Mouse (Mus musculus) left cerebral cortex, postnatal 14 days (tissue): ENCODE data around the gene Foxp1. TPM values are rescaled to one million over a fixed set of nuclear protein-coding genes. Genes with fewer than 3 reads are reported as not detected.

Experiments
- DNase-seq, 2 experiments: peaks; one replicate each; pipeline ENCODE4 v3.0.0; 2021 to 2022; ENCODE audit warnings: low spot score in 2 of 2, mixed read lengths in 1 of 2
- intact Hi-C: fragments of 180-260 bp; cut with DNase I; formaldehyde crosslinking; loops from one replicate; pipeline ENCODE4 v1.15.1; 2025
- total RNA-seq, 2 experiments: library from RNA; stranded (reverse); gene quantifications; 2 replicates each; pipeline ENCODE4 v1.2.3; 2021

The Foxp1 gene
- total RNA-seq, 2 experiments from 2014 or later = 137 to 149 TPM

DNA sequence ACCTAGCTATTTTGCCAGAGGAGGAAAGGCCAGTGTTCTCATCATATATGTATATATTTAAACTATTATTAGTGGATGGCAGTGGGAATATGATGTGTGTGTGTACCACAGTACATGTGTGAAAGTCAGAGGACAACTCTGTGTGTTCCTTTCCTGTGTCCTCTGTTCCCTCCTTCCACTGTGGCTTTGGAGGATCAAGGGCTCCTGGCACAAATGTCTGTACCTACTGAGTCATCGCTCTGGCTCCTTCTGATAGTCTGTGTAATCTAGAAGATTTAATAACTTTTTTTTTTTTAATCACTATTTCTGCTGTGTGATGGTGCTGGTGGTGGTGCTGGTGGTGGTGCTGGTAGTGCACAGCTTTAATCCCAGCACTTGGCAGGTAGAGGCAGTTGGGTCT lies 452.8 kb downstream of the Foxp1 start:
- no peak for DNase-seq

DNA sequence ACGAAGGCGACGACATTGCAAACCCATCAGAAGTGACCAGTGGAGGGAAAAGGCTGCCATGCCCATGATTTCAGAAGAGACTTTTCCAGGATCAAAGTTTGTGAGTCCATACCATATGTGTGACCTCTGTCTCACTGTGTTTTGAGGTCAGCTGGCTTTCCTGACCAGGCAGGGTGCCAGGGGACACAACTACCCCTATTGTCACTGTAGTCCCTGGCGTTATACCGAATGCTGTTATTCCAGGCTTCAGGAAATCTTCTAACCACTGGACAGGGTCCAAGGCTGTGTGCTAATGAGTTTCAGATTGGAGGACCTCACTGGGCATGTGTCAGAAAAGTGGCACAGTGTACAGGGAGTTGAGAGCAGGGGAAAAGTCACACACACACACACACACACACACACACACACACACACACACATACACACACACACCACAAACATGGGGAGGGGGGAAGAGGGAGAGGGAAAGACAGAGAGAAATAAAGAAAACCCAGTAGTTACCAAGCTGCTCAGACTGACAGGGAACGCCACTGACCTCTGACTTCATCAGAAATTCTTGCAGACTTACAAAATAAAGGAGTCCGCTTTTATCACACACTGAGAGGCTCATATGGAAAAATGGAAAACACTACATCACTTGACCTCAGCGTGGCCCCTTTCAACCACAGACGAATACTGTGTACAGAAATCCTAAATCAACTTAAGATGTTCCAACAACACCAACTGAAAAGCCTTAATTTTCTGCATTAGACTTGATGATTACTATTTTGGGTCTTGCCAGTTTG lies 456.8 kb downstream of the Foxp1 start:
- DNase-seq = no peak
- intact Hi-C loops = no loop called here

More for the DNA sequence above, 452.8 kb downstream of the Foxp1 start:
- intact Hi-C loops = no loop called here

DNA sequence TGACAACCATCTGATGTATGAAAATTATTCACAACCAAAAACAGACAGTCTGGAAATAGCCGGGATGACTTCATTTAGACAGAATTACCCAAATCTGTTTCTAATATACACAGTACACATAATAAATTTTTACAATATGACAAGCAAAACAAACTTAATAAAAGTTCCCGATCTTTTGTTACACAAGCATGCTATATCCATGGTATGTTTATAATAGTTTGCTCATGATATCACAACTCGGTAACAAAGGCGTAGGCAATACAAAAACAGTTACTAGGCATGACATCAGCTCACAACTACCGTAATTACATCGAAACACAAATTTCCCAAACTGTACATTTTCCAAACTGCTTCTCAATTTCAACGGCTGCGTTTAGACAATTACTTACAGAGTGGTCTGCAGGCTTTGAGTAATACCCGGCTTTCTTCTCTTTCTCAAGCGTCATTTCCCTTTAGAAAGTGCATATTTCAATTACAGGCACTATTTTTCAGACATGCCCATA lies 458.5 kb downstream of the Foxp1 start:
- no peak for DNase-seq
- intact Hi-C loops = no loop called here

DNA sequence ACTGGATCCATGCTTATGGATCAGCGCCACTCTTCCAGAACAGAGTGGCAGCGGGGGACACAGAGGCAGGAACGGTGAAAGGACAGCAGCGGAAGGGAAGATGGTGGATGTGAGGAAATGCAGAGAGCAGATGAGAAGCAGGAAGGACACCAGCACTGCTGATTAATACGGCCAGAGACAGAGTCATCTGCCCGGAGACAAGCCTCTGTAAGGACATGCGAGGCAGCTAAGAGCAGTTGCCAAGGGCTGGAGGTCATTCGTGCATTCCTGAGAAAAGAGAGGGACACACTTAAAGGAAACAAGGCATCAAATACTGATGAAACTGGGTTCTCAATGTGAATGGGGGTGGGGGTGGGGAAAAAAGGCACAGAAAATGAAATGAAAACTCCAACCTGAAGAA lies 459.6 kb downstream of the Foxp1 start:
- DNase-seq = no peak
- intact Hi-C loops = no loop called here

DNA sequence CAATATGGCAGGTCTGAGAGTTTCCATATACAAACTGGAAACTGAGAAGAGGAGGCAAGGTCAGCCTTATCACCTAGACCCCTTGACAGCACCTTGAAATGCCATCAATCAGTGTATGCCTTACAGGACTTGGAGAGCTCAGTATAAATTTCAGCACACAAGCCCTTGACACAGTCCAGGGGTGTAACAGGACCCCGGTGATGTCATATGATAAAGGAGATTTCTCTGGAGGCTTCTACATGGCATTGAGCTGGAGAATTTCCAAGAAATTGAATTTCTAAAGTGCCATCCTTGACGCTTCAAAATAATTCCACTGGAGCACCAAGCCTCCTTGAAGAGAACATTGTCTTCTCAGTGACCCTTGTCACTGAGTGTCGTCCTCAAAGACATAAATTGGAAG lies 463.8 kb downstream of the Foxp1 start:
- intact Hi-C loops = no loop called here
- no peak for DNase-seq

DNA sequence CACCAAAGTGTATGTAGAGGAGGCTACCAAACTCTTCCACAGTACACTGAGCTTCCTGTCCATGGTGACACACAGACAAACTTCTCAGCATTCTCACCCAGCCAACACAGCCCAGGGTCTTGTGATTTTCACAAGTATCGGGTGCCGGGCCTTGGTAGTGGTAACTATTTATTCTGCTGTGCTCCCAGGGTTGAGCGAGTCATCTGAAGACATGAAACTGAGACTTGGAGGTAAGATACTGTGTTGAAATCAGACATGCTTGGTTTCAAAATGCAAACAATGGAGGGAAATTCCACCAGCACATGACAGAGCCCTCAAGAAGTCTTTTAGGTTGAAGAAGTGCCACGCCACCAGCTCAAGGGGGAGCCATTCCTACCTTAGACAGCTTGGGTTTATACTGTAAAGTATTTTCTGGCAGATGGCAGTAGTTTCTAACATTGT lies 465.4 kb downstream of the Foxp1 start:
- DNase-seq = no peak
- intact Hi-C loops = no loop called here

DNA sequence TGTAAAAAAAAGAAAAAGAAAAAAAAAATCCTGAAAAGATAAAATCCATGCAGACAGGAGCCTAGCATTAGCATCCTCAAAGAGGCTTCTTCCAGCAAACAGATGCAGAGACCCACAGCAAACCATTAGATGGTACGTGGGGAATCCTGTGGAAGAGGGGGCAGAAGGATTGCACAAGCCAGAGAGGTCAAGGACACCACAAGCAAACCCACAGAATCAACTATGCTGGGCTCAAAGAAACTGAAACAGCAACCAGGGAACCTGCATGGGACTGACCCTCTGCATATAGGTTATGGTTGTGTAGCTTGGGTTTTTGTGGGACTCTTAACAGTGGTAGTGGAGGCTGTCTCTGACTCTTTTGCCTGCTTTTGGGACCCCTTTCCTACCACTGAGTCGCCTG lies 466.1 kb downstream of the Foxp1 start:
- DNase-seq = no peak
- intact Hi-C loops = no loop called here

DNA sequence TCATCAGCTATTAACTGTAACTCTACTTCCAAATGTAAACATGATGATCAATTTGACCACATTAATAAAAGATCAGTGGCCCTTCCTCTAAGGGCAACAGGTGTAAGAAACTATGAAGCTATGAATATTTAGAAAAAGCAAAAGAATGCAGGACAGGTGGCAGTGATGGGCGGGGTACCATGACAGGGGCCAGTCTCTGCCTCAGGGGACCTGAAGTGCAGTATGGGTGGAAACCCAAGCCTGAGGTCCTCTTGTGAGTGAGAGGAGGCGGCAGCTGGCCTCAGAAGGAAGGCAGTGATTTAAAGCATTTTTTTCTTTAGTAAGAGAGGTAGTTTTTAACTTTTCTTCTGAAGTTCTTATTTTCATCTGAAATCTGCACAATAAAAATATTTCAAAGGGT lies 468.5 kb downstream of the Foxp1 start:
- no peak for DNase-seq

DNA sequence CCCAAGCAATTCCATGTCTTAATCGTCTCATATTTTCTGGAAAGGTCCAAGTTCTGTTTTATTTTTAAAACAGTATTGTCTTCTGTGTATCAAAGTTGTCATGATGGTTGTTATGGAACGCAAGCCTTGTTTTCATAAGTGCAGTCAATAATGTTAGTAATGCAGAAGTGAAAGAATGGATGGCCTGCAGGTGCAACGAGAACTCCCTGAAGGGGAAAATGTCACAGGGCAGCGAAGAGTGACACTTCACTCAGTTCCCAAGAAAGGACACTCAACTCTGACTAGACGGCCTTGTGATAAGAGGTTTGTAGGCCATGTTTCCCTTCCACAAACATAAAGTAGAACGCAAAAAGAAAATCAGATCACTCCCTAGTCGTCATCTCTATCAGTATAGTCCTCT lies 469.4 kb downstream of the Foxp1 start:
- intact Hi-C loops = no loop called here
- DNase-seq = no peak

More for the DNA sequence above, 468.5 kb downstream of the Foxp1 start:
- intact Hi-C loops = no loop called here

DNA sequence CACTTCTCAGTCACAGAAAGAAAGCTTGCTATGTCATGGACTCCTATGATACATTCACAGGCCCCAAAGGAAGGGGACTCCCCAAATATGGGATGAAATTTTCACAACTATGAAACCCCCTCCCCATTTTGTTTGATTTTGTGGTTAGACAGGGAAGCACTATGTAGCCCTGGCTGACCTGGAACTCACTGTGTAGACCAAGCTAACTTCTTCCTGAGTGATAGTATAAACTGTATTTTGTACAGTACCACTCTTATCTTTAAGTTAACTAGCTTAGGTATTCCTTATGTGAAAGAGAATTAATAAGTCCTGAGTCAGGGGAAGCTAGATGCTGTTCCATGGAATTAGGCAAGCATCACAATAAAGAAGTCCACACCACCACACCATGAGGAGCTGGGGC lies 470.8 kb downstream of the Foxp1 start:
- intact Hi-C loops = no loop called here
- no peak for DNase-seq

DNA sequence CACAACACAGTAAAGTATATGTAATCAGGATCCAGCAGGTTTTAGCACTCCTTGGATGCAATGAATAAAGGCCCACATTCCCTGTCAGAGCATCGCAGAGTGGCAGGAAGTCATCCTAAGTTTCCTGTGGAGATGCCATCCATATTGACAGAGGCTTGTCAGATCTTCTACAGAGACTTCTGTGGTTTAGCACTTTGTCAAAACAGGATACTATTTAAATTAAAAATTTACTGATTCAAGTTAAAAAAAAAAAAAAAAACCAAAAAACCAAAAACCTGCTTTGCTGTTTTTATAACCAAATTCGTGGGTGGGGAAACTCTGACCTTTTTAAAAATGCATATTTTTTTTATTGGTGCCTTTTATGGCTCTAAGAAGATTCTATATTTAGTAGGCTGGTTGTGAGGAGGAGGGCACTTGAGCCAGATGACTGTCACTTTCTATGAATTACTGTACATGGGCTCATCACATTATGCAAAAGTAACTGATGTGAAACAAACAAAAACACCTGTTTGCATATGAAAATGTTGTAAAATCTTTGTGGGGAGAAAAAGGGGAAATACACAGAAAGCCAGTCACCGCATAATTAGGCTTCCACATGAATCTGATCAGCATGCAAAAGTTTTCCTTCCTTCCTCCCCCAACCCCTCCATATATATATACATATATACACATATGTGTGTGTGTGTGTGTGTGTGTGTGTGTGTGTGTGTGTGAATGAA lies 472.1 kb downstream of the Foxp1 start:
- no peak for DNase-seq
- intact Hi-C loops = no loop called here

DNA sequence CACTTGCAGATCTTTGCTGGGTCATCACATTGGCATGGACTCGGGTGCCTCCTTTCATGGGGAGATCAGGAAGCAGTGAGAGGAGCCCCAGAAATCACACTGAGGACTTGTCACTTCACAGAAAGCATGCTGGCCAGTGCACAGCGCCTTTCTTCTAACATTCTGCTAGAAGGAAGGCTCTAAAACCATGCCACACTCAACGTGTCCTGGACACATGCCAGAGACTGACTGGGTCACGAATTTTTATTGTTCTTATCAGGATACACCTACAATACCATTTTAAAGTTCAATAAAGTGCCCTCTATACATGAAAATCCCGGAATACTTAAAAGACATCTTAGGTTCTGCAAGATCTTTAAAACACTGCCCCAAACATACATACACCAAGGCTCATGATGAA lies 475.2 kb downstream of the Foxp1 start:
- DNase-seq = no peak
- intact Hi-C loops = no loop called here

DNA sequence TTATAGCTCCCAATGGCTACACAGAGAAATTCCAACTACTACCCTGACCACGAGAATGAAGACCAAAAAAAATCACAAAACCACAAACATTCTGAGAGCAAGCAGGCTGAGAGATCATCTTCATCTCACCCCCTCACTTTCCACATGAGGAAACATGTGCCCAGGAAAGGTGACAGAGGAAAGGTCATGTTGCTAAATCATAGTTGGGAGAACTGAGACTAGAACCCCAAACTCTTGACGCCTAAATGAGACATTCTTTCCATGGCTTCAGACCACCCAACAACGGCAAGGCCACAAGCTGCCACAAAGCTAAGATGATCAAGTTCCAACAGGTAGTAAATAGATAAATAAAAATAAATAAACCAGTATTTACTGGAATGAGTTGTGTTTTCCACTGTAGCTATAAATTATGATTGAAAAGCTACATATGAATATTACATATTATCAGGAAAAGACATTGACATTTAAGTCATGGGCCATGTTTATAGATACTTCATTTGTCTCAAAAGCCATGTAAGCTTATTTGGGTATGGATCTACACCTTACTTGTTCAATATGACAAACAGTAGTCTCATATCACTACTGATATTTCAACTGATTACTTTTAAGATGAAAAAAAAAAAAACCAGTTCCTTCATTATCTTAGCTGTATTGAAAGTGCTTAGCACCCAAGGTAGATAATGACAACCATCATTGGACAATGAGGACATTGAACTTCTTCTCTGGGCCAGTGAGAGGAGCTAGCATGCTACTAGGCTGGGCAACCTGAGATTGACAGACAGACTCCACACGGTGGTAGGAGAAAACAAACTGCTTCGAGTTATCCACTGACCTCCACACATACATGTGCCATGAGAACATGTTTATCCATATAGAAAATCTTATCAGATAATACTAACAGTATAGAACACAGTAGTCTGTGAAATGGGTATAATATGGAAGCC lies 476.4 kb downstream of the Foxp1 start:
- DNase-seq = no peak
- intact Hi-C loops = no loop called here

DNA sequence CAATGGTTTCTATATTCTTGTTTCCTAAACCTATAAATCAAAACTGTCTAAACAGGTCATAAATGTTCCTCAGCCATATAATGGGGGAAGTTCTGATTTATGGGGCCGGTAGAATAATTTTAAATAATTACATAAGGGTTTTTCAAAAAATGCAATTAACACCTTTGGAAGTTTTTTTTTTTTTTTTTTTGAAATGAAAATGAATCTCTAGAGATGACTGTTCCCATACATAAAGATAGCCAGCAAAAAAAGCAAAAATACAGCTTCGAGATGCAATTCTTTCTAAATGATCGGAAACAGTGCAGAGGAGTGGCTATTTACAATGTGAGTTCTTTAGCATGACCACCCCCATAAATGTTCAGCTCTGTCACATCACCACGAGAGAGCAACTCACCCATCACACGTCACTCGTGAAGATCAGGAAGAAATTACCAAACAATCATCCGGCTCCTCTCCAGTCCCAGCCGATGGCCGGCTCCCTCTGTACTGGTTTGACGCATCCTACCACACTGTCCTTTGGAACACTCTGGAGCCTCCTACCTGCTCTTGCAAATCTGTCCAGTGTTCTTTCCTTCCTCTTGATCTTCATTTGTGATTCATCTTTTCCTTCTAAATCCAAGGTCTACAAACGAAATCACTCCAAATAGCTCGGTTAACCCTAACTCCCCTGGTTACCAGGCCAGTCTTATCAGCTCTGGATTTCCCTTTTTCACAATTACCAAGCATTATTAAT lies 478.4 kb downstream of the Foxp1 start:
- intact Hi-C loops = no loop called here
- DNase-seq = no peak

DNA sequence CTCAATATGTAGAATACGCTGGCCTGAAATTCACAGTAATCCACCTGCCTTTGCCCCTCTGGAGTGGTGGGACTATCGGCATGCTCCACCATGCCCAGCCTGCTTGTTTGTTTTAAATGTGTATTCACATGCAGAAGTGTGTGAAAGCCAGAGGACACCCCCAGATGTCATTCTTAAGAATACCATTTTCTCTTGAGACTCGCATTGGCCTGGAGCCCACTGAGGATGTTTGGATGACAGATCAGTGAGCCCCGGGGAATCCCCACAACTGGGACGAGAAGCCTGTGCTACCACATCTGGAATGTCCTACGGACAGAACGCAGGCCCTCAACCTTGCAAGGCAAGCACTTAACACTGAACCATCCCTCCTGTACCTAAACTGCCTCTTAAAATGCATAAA lies 479.3 kb downstream of the Foxp1 start:
- intact Hi-C loops = no loop called here

DNA sequence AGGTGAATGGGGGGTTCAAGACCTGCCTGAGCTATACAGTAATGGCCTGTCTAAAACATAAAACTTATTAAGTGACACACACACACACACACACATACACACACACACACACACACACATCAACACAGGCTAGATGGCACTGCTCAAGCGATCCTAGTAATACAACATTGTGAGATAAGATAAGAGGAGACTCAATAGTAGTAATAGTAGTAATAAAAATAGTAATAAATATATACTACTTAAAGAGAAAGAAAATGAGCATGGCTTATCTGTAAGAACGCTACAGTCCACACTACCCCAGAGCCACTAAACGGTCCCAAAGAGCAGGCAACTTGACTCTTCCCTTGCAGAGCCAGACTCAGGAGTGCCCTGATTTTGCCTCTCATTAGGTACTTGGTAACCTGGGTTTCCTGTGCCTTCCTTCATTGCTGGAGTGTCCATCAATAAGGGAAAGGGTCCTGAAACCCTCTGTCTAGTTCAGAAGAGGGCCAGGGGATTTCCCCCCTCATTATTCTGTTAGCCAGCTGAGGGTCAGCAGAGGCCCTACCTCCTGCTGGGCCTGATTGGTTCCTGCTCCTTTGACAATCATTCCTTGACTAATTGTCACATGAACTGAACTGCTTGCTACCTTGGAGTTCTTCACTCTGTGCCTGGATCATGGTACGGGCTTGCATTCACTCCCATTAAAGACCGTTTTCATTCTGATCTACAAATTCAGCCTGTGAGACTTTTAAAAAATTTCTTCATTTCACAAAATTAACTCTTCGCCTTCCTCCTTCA lies 480.2 kb downstream of the Foxp1 start:
- DNase-seq = no peak
- intact Hi-C loops = no loop called here

More for the DNA sequence above, 479.3 kb downstream of the Foxp1 start:
- no peak for DNase-seq

DNA sequence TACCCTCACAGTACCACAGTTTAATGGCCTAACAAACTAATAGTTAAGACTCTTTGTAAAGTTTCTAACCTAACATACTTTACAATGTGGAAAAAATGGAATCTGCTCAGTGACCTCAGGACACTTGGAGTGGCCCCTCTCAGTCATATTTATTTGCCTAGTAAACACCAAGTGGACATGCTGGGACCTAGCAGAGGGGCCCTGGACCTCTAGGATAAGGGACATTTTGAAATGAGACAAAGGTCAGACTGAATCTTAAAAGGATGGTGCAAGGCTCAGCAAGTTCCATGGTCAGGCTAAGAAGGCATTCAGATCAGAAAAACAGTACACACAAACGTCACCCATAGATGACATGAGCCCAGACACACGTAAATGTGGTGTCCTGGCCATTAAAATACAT lies 483.5 kb downstream of the Foxp1 start:
- intact Hi-C loops = no loop called here
- DNase-seq = no peak
